Mouse (Mus musculus): ENCODE results near the gene Spata22. TPM values are rescaled to one million over a fixed set of nuclear protein-coding genes. Genes with fewer than 3 reads are reported as not detected.

Spata22 gene
- polyA plus RNA-seq, 2 experiments: not detected

GRCm38 (mm10) chr11:73323906-73324830 is 5.4 kb upstream of the Spata22 start:
- WGBS: 68% methylated on average over 9 of the region's 9 CpGs
- no peak for TF ChIP-seq POLR2A (IDR thresholded peaks at IDR 0.05; ENCODE audit: borderline replicate concordance, extremely low read depth, insufficient read depth, insufficient read length)
- no peak for ATAC-seq (ENCODE audit: low FRiP score, low read depth)

GRCm38 (mm10) chr11:73326485-73326886 is 3.1 kb upstream of the Spata22 start:
- Histone ChIP-seq H3K9me3 (ENCODE audit: control insufficient read depth, low read length) (no peaks in the 10 kb centered on the region), H3K4me1 (ENCODE audit: control insufficient read depth, insufficient read depth, low read length) (no peaks in the 10 kb centered on the region), H3K36me3 (ENCODE audit: control insufficient read depth, insufficient read depth, low read length) (no peaks in the 10 kb centered on the region), H3K27ac (replicated peaks; ENCODE audit: low read depth, low read length) (no peak overlapping the region), H3K27me3 (ENCODE audit: control insufficient read depth, insufficient read depth, low read length) (no peaks in the 10 kb centered on the region), H3K4me3 (replicated peaks; ENCODE audit: low read length) (no peak overlapping the region), H3K9ac (ENCODE audit: low read depth, low read length, severe bottlenecking) (0 out of 2 replicates have a peak overlapping the region, but pooled peaks have one; percentile 21), H3K4me2 (replicated peaks; ENCODE audit: low read depth, low read length, severe bottlenecking) (0 out of 2 replicates have a peak overlapping the region, but pooled peaks have one; percentile 3)
- ATAC-seq (ENCODE audit: low FRiP score, low read depth): no peak
- WGBS: 20% methylated on average over 12 of the region's 12 CpGs
- no peak for TF ChIP-seq POLR2A (IDR thresholded peaks at IDR 0.05; ENCODE audit: borderline replicate concordance, extremely low read depth, insufficient read depth, insufficient read length)
- no peak for DNase-seq (ENCODE audit: low spot score)

More at GRCm38 (mm10) chr11:73323906-73324830, 5.4 kb upstream of the Spata22 start:
- Histone ChIP-seq H3K4me2 (replicated peaks; ENCODE audit: low read depth, low read length, severe bottlenecking) (no peak overlapping the region), H3K4me1 (ENCODE audit: control insufficient read depth, insufficient read depth, low read length) (no peaks in the 10 kb centered on the region), H3K4me3 (replicated peaks; ENCODE audit: low read length) (no peak overlapping the region), H3K27ac (replicated peaks; ENCODE audit: low read depth, low read length) (no peak overlapping the region), H3K27me3 (ENCODE audit: control insufficient read depth, insufficient read depth, low read length) (no peaks in the 10 kb centered on the region), H3K9me3 (ENCODE audit: control insufficient read depth, low read length) (no peaks in the 10 kb centered on the region), H3K9ac (ENCODE audit: low read depth, low read length, severe bottlenecking) (no peak overlapping the region), H3K36me3 (ENCODE audit: control insufficient read depth, insufficient read depth, low read length) (no peaks in the 10 kb centered on the region)
- no peak for DNase-seq (ENCODE audit: low spot score)

- no peak for TF ChIP-seq POLR2A (IDR thresholded peaks at IDR 0.05; ENCODE audit: borderline replicate concordance, extremely low read depth, insufficient read depth, insufficient read length)
- H3K27ac ChIP-seq (replicated peaks; ENCODE audit: low read depth, low read length): no peak overlapping the region
- H3K27me3 ChIP-seq (ENCODE audit: control insufficient read depth, insufficient read depth, low read length): no peaks in the 10 kb centered on the region
- no peak overlapping the region for H3K4me3 ChIP-seq (replicated peaks; ENCODE audit: low read length)
- no peak for ATAC-seq (ENCODE audit: low FRiP score, low read depth)
- no peak overlapping the region for H3K4me2 ChIP-seq (replicated peaks; ENCODE audit: low read depth, low read length, severe bottlenecking)
- DNase-seq (ENCODE audit: low spot score): no peak
- H3K4me1 ChIP-seq (ENCODE audit: control insufficient read depth, insufficient read depth, low read length): no peaks in the 10 kb centered on the region
- WGBS: 73% methylated on average over 4 of the region's 4 CpGs
- H3K36me3 ChIP-seq (ENCODE audit: control insufficient read depth, insufficient read depth, low read length): no peaks in the 10 kb centered on the region
- no peaks in the 10 kb centered on the region for H3K9me3 ChIP-seq (ENCODE audit: control insufficient read depth, low read length)
- H3K9ac ChIP-seq (ENCODE audit: low read depth, low read length, severe bottlenecking): no peak overlapping the region
These were observed 2.2 kb upstream of the Spata22 start for GRCm38 (mm10) chr11:73327361-73327760.

- H3K27ac ChIP-seq (replicated peaks; ENCODE audit: low read depth, low read length): no peak overlapping the region
- no peaks in the 10 kb centered on the region for H3K36me3 ChIP-seq (ENCODE audit: control insufficient read depth, insufficient read depth, low read length)
- H3K4me2 ChIP-seq (replicated peaks; ENCODE audit: low read depth, low read length, severe bottlenecking): no peak overlapping the region
- H3K27me3 ChIP-seq (ENCODE audit: control insufficient read depth, insufficient read depth, low read length): no peaks in the 10 kb centered on the region
- DNase-seq (ENCODE audit: low spot score) (no peak), ATAC-seq (ENCODE audit: low FRiP score, low read depth) (no peak)
- no peak overlapping the region for H3K4me3 ChIP-seq (replicated peaks; ENCODE audit: low read length)
- no peak for TF ChIP-seq POLR2A (IDR thresholded peaks at IDR 0.05; ENCODE audit: borderline replicate concordance, extremely low read depth, insufficient read depth, insufficient read length)
- no peak overlapping the region for H3K9ac ChIP-seq (ENCODE audit: low read depth, low read length, severe bottlenecking)
- no peaks in the 10 kb centered on the region for H3K9me3 ChIP-seq (ENCODE audit: control insufficient read depth, low read length)
- H3K4me1 ChIP-seq (ENCODE audit: control insufficient read depth, insufficient read depth, low read length): no peaks in the 10 kb centered on the region
- WGBS: 73% methylated on average over 2 of the region's 2 CpGs
These were observed 3.8 kb downstream of the Spata22 start for GRCm38 (mm10) chr11:73333357-73333756.

- no peak for ATAC-seq (ENCODE audit: low FRiP score, low read depth)
- H3K4me1 ChIP-seq (ENCODE audit: control insufficient read depth, insufficient read depth, low read length): no peaks in the 10 kb centered on the region
- no peak overlapping the region for H3K4me2 ChIP-seq (replicated peaks; ENCODE audit: low read depth, low read length, severe bottlenecking)
- WGBS: 73% methylated on average over 4 of the region's 4 CpGs
- no peak for TF ChIP-seq POLR2A (IDR thresholded peaks at IDR 0.05; ENCODE audit: borderline replicate concordance, extremely low read depth, insufficient read depth, insufficient read length)
- no peaks in the 10 kb centered on the region for H3K27me3 ChIP-seq (ENCODE audit: control insufficient read depth, insufficient read depth, low read length)
- no peaks in the 10 kb centered on the region for H3K36me3 ChIP-seq (ENCODE audit: control insufficient read depth, insufficient read depth, low read length)
- no peak overlapping the region for H3K27ac ChIP-seq (replicated peaks; ENCODE audit: low read depth, low read length)
- no peak overlapping the region for H3K4me3 ChIP-seq (replicated peaks; ENCODE audit: low read length)
- no peaks in the 10 kb centered on the region for H3K9me3 ChIP-seq (ENCODE audit: control insufficient read depth, low read length)
- no peak overlapping the region for H3K9ac ChIP-seq (ENCODE audit: low read depth, low read length, severe bottlenecking)
- DNase-seq (ENCODE audit: low spot score): no peak
These were observed 7.4 kb downstream of the Spata22 start for GRCm38 (mm10) chr11:73336919-73337318.

Data from limb, embryonic 14.5 days (tissue).